ENCODE assay signal across 7 mouse cellular contexts in genomic region chr13:78200407-78200806, GRCm38 (mm10). TPM values are rescaled to one million over a fixed set of nuclear protein-coding genes. Genes with fewer than 3 reads are reported as not detected.
DNase-seq lines count a peak whose midpoint lies in the region; ATAC-seq and TF ChIP-seq lines count a peak whose summit lies in the region.

No protein-coding gene starts in this region.

- H3K79me3 ChIP-seq in C2C12 (ENCODE audit: low read depth), result peaks cover 5% of the 10 kb centered on the region

- no peak overlapping the region for H3K9ac ChIP-seq in hindbrain, embryonic 11.5 days (ENCODE audit: low read depth, low read length)
- H3K9ac ChIP-seq in liver, embryonic 12.5 days, result no peak overlapping the region

- WGBS in hindbrain, embryonic 11.5 days, result 0% methylated on average over 8 of the region's 9 CpGs
- 0% methylated on average over 8 of the region's 9 CpGs for WGBS in liver, embryonic 12.5 days (ENCODE audit: insufficient replicate concordance)

- peak overlapping the region; percentile 84 for H3K27ac ChIP-seq in cortical plate, adult 2 months (ENCODE audit: insufficient read depth, low read length)
- H3K27ac ChIP-seq in hindbrain, embryonic 11.5 days (ENCODE audit: low read depth, low read length), result peak overlapping the region; percentile 100
- H3K27ac ChIP-seq in liver, embryonic 12.5 days, result no peak overlapping the region

- H3K9me3 ChIP-seq in hindbrain, embryonic 11.5 days (ENCODE audit: control insufficient read depth, low read length), result no peaks in the 10 kb centered on the region
- no peaks in the 10 kb centered on the region for H3K9me3 ChIP-seq in liver, embryonic 12.5 days (replicated peaks)

- peak; percentile 81 for ATAC-seq in hindbrain, embryonic 11.5 days (ENCODE audit: low FRiP score)
- ATAC-seq in liver, embryonic 12.5 days, result peak; percentile 42; the same call in 1 of the 2 replicates

- no peak for TF ChIP-seq CTCF in C2C12 (IDR thresholded peaks at IDR 0.05; ENCODE audit: control insufficient read depth, insufficient read depth, insufficient read length)
- no peak for TF ChIP-seq CTCF in cortical plate, adult 2 months (IDR thresholded peaks at IDR 0.05; ENCODE audit: extremely low read depth, insufficient read depth, low read length)

- peak; percentile 64 for DNase-seq in MN1 (ENCODE audit: low spot score)
- DNase-seq in hindbrain, embryonic 11.5 days (ENCODE audit: low spot score), result peak; percentile 95
- DNase-seq in retina, postnatal 1 day, result peak; percentile 97
- no peak for DNase-seq in spleen, adult 18-20 months

- H3K27me3 ChIP-seq in C2C12 (ENCODE audit: control insufficient read depth, insufficient read depth, insufficient read length), result no peaks in the 10 kb centered on the region
- no peaks in the 10 kb centered on the region for H3K27me3 ChIP-seq in hindbrain, embryonic 11.5 days (ENCODE audit: control insufficient read depth, insufficient read depth, low read length)
- peaks cover 95% of the 10 kb centered on the region for H3K27me3 ChIP-seq in liver, embryonic 12.5 days (replicated peaks)

- peaks cover 32% of the 10 kb centered on the region for H3K79me2 ChIP-seq in C2C12 (ENCODE audit: control insufficient read depth, insufficient read depth)

- peak; percentile 42 for TF ChIP-seq POLR2A in cortical plate, adult 2 months (IDR thresholded peaks at IDR 0.05; ENCODE audit: extremely low read depth, insufficient read depth, low read length)

- no peak overlapping the region for H3ac ChIP-seq in C2C12 (ENCODE audit: control insufficient read depth, insufficient read length, low read depth)

- H3K4me2 ChIP-seq in hindbrain, embryonic 11.5 days (replicated peaks; ENCODE audit: low read depth, low read length), result peak overlapping the region; percentile 45
- peak overlapping the region; percentile 40 for H3K4me2 ChIP-seq in liver, embryonic 12.5 days

- no peaks in the 10 kb centered on the region for H3K4me1 ChIP-seq in cortical plate, adult 2 months (ENCODE audit: control insufficient read depth, insufficient read depth, low read length)
- H3K4me1 ChIP-seq in hindbrain, embryonic 11.5 days (replicated peaks; ENCODE audit: control insufficient read depth, insufficient read depth, low read length), result no peaks in the 10 kb centered on the region; the same call in 1 of the 2 replicates
- peaks cover 10% of the 10 kb centered on the region for H3K4me1 ChIP-seq in liver, embryonic 12.5 days

- no peaks in the 10 kb centered on the region for H3K36me3 ChIP-seq in C2C12 (ENCODE audit: control insufficient read depth, insufficient read depth)
- H3K36me3 ChIP-seq in hindbrain, embryonic 11.5 days (ENCODE audit: control insufficient read depth, insufficient read depth, low read length), result no peaks in the 10 kb centered on the region
- no peaks in the 10 kb centered on the region for H3K36me3 ChIP-seq in liver, embryonic 12.5 days

- H3K4me3 ChIP-seq in C2C12 (ENCODE audit: insufficient read depth, poor library complexity, severe bottlenecking), result peak overlapping the region; percentile 59
- H3K4me3 ChIP-seq in cortical plate, adult 2 months (ENCODE audit: insufficient read depth, low read length), result peak overlapping the region; percentile 97
- peak overlapping the region; percentile 98 for H3K4me3 ChIP-seq in hindbrain, embryonic 11.5 days (ENCODE audit: low read depth, low read length)
- peak overlapping the region; percentile 11; the same call in 1 of the 2 replicates for H3K4me3 ChIP-seq in liver, embryonic 12.5 days

TF ChIP-seq in C2C12, 6 proteins besides CTCF, POLR2A, EP300 and RAD21:
- TF ChIP-seq MYOG (IDR thresholded peaks at IDR 0.05; ENCODE audit: control insufficient read depth, extremely low read depth, insufficient read length), result no peak
- TF ChIP-seq USF1 (IDR thresholded peaks at IDR 0.05; ENCODE audit: low read depth), result no peak
- no peak for TF ChIP-seq MYOD1 (IDR thresholded peaks at IDR 0.05; ENCODE audit: control insufficient read depth, insufficient read length, low read depth)
- no peak for TF ChIP-seq CEBPB (IDR thresholded peaks at IDR 0.05; ENCODE audit: low read depth)
- no peak for TF ChIP-seq FOSL1 (IDR thresholded peaks at IDR 0.05; ENCODE audit: insufficient read depth, low read length, poor library complexity, severe bottlenecking)
- no peak for TF ChIP-seq MAX (IDR thresholded peaks at IDR 0.05)

RNA-seq across cellular contexts. Expression of gene Nr2f1, which starts 0.8 kb away (rescaled TPM):
- 6.8 TPM for polyA plus RNA-seq in C2C12 (2012; fragmentation: generic; extraction: Trizol)
- polyA plus RNA-seq in cortical plate, adult 2 months (2012; rRNA removed), result 158 and 169 TPM in 2 replicates
- polyA plus RNA-seq in hindbrain, embryonic 11.5 days (2014; fragmentation: Nextera tagmentation; extraction: Ambion mirVana), result 82.8 and 97.2 TPM in 2 replicates
- 1.5 and 1.7 TPM in 2 replicates for polyA plus RNA-seq in liver, embryonic 12.5 days (2016; fragmentation: Nextera tagmentation; extraction: Ambion mirVana)

Comparison
In these comparisons a context has a peak if more than half of its experiments do, and no peak if none do; other contexts are left out.
1. H3K4me3 ChIP-seq: peak in every context shown above with its lines; median percentile 98 in hindbrain, embryonic 11.5 days; 97 in cortical plate, adult 2 months; 59 in C2C12; 11 in liver, embryonic 12.5 days.
2. DNase-seq: peak in MN1 (single experiment), hindbrain, embryonic 11.5 days (single experiment) and retina, postnatal 1 day (single experiment); none in spleen, adult 18-20 months (0 of 2).
3. RNA of gene Nr2f1, which starts 0.8 kb away (polyA plus RNA-seq): 158 to 169 TPM in cortical plate, adult 2 months and 82.8 to 97.2 TPM in hindbrain, embryonic 11.5 days; 6.8 TPM in C2C12 (single experiment) and 1.5 to 1.7 TPM in liver, embryonic 12.5 days; every median in the first group is over 10 times any median in the second.